Mouse (Mus musculus) midbrain, embryonic 15.5 days (tissue): ENCODE results near the gene Cdh12. TPM values are rescaled to one million over a fixed set of nuclear protein-coding genes. Genes with fewer than 3 reads are reported as not detected.

Experiments
- ATAC-seq: fragments of 200-750 bp; cut with Nextera tagmentation; replicated peaks from 2 replicates; pipeline ENCODE4 v1.8.0; 2017; ENCODE audit warnings: moderate TSS enrichment
- H3K27ac ChIP-seq: fragments of 300-500 bp; sonication (generic); 2 replicates; pipeline ENCODE4 v1.5.1; 2015; ENCODE audit warnings: mild to moderate bottlenecking, inconsistent platforms
- H3K27me3 ChIP-seq: fragments of 300-500 bp; sonication (generic); replicated peaks from 2 replicates; pipeline ENCODE4 v1.6.1; 2015; ENCODE audit warnings: inconsistent platforms
- H3K36me3 ChIP-seq: fragments of 300-500 bp; sonication (generic); replicated peaks from 2 replicates; pipeline ENCODE4 v1.6.1; 2015; ENCODE audit warnings: inconsistent platforms
- H3K4me1 ChIP-seq: fragments of 300-500 bp; sonication (generic); 2 replicates; pipeline ENCODE4 v1.6.1; 2015; ENCODE audit warnings: inconsistent platforms
- H3K4me2 ChIP-seq: fragments of 300-500 bp; sonication (generic); 2 replicates; pipeline ENCODE4 v1.6.1; 2015; ENCODE audit warnings: inconsistent platforms, mild to moderate bottlenecking, moderate library complexity
- H3K4me3 ChIP-seq: fragments of 300-500 bp; sonication (generic); 2 replicates; pipeline ENCODE4 v1.5.1; 2015; ENCODE audit warnings: mild to moderate bottlenecking, inconsistent platforms
- H3K9ac ChIP-seq: fragments of 300-500 bp; sonication (generic); 2 replicates; pipeline ENCODE4 v1.6.1; 2015; ENCODE audit warnings: mild to moderate bottlenecking, inconsistent platforms
- H3K9me3 ChIP-seq: fragments of 300-500 bp; sonication (generic); 2 replicates; pipeline ENCODE4 v1.6.1; 2016; ENCODE audit warnings: inconsistent platforms
- WGBS: fragments of 180-500 bp; shearing (Covaris S2); methylation state at CpG from one replicate; pipeline ENCODE4 v1.1.7; 2015; ENCODE audit warnings: mixed read lengths; 5-methylcytosine and 5-hydroxymethylcytosine counted together
- microRNA-seq: library from miRNA; unstranded; fragments of <30 nt; microRNA quantifications from one replicate; pipeline ENCODE4, GENCODE M21; 2016
- polyA plus RNA-seq: library from polyadenylated mRNA; unstranded; fragments of >200 nt; fragmentation: Nextera tagmentation; extraction: Ambion mirVana; gene quantifications from 2 replicates; pipeline ENCODE4 v1.2.1, GENCODE M21; 2015

The Cdh12 gene
- polyA plus RNA-seq, 1 experiment from 2014 or later: 7.9 TPM

GRCm38 (mm10) chr15:21519355-21519869 is 1070.3 kb downstream of the Cdh12 start:
- ATAC-seq: no peak
- no peak overlapping the region for H3K4me3 ChIP-seq
- H3K27me3 ChIP-seq: no peaks in the 10 kb centered on the region
- H3K4me1 ChIP-seq: no peaks in the 10 kb centered on the region
- H3K4me2 ChIP-seq: no peak overlapping the region
- H3K36me3 ChIP-seq: no peaks in the 10 kb centered on the region
- no peak overlapping the region for H3K27ac ChIP-seq
- H3K9me3 ChIP-seq: no peaks in the 10 kb centered on the region
- H3K9ac ChIP-seq: no peak overlapping the region

- Histone ChIP-seq H3K9ac (no peak overlapping the region), H3K27ac (no peak overlapping the region), H3K4me2 (no peak overlapping the region), H3K4me3 (no peak overlapping the region), H3K9me3 (no peaks in the 10 kb centered on the region), H3K36me3 (no peaks in the 10 kb centered on the region), H3K27me3 (no peaks in the 10 kb centered on the region), H3K4me1 (no peaks in the 10 kb centered on the region)
- ATAC-seq: no peak
- 68% methylated on average over 4 of the region's 4 CpGs for WGBS
Observed at GRCm38 (mm10) chr15:21530804-21531203, 1081.7 kb downstream of the Cdh12 start.

GRCm38 (mm10) chr15:21536909-21537308 is 1087.8 kb downstream of the Cdh12 start:
- H3K4me3 ChIP-seq: no peak overlapping the region
- no peak overlapping the region for H3K27ac ChIP-seq
- H3K4me1 ChIP-seq: no peaks in the 10 kb centered on the region
- H3K36me3 ChIP-seq: no peaks in the 10 kb centered on the region
- no peaks in the 10 kb centered on the region for H3K9me3 ChIP-seq
- H3K27me3 ChIP-seq: no peaks in the 10 kb centered on the region
- ATAC-seq: peak; percentile 88
- no peak overlapping the region for H3K4me2 ChIP-seq
- WGBS: 52% methylated on average over 2 of the region's 2 CpGs
- H3K9ac ChIP-seq: no peak overlapping the region

- ATAC-seq: no peak
- no peaks in the 10 kb centered on the region for H3K9me3 ChIP-seq
- H3K27ac ChIP-seq: no peak overlapping the region
- H3K27me3 ChIP-seq: no peaks in the 10 kb centered on the region
- no peak overlapping the region for H3K9ac ChIP-seq
- no peaks in the 10 kb centered on the region for H3K36me3 ChIP-seq
- H3K4me1 ChIP-seq: no peaks in the 10 kb centered on the region
- no peak overlapping the region for H3K4me3 ChIP-seq
- H3K4me2 ChIP-seq: no peak overlapping the region
- WGBS: 93% methylated on average over 2 of the region's 2 CpGs
Observed at GRCm38 (mm10) chr15:21544786-21545185, 1095.7 kb downstream of the Cdh12 start.

GRCm38 (mm10) chr15:21555981-21556380 is 1106.9 kb downstream of the Cdh12 start:
- Histone ChIP-seq H3K27me3 (no peaks in the 10 kb centered on the region), H3K9ac (no peak overlapping the region), H3K36me3 (no peaks in the 10 kb centered on the region), H3K4me2 (no peak overlapping the region), H3K4me3 (no peak overlapping the region), H3K27ac (no peak overlapping the region), H3K9me3 (no peaks in the 10 kb centered on the region), H3K4me1 (no peaks in the 10 kb centered on the region)
- WGBS: 94% methylated on average over 4 of the region's 4 CpGs
- ATAC-seq: no peak

- Histone ChIP-seq H3K9ac (no peak overlapping the region), H3K4me2 (no peak overlapping the region), H3K9me3 (no peaks in the 10 kb centered on the region), H3K36me3 (no peaks in the 10 kb centered on the region), H3K4me1 (no peaks in the 10 kb centered on the region), H3K4me3 (no peak overlapping the region), H3K27ac (no peak overlapping the region), H3K27me3 (no peaks in the 10 kb centered on the region)
- no peak for ATAC-seq
- 87% methylated on average over 5 of the region's 5 CpGs for WGBS
Observed at GRCm38 (mm10) chr15:21566314-21567051, 1117.4 kb downstream of the Cdh12 start.

GRCm38 (mm10) chr15:21604510-21604909 is 1155.4 kb downstream of the Cdh12 start:
- no peak overlapping the region for H3K4me3 ChIP-seq
- no peak for ATAC-seq
- no peaks in the 10 kb centered on the region for H3K4me1 ChIP-seq
- H3K27ac ChIP-seq: no peak overlapping the region
- H3K9me3 ChIP-seq: no peaks in the 10 kb centered on the region
- no peaks in the 10 kb centered on the region for H3K27me3 ChIP-seq
- no peak overlapping the region for H3K4me2 ChIP-seq
- WGBS: 52% methylated on average over 4 of the region's 4 CpGs
- H3K36me3 ChIP-seq: no peaks in the 10 kb centered on the region
- no peak overlapping the region for H3K9ac ChIP-seq

Small RNAs within 50 kb of the gene (microRNA-seq; reads per million reads assigned to microRNA genes)
- gene Gm27397: not detected

Other genes with a start within 250 kb of the Cdh12 start
- gene Acot10, start 217.5 kb downstream of the Cdh12 start, polyA plus RNA-seq: 0.45 TPM in 2 replicates